Mouse (Mus musculus) forebrain, embryonic 11.5 days (tissue): Measurements from ENCODE around the gene Gm8247. TPM values are rescaled to one million over a fixed set of nuclear protein-coding genes. Genes with fewer than 3 reads are reported as not detected.
"Not testable (repeated sequence)": the region's sequence is repeated elsewhere in the genome, so short reads cannot be mapped to it uniquely, and the experiment has no call there.

Experiments
- ATAC-seq: fragments of 200-750 bp; cut with Nextera tagmentation; replicated peaks from 2 replicates; pipeline ENCODE4 v1.8.0; 2017; ENCODE audit warnings: moderate TSS enrichment; ENCODE audit not compliant: low FRiP score
- DNase-seq: peaks from one replicate; pipeline ENCODE4 v3.0.0-alpha.2; 2017; ENCODE audit warnings: low spot score
- H3K27ac ChIP-seq: fragments of 300-500 bp; sonication (generic); 2 replicates; pipeline ENCODE4 v1.5.1; 2014; ENCODE audit warnings: low read depth, low read length
- H3K27me3 ChIP-seq: fragments of 300-500 bp; sonication (generic); 2 replicates; pipeline ENCODE4 v1.6.1; 2014; ENCODE audit warnings: mild to moderate bottlenecking, low read length, mixed read lengths; ENCODE audit not compliant: control insufficient read depth, insufficient read depth
- H3K36me3 ChIP-seq: fragments of 300-500 bp; sonication (generic); 2 replicates; pipeline ENCODE4 v1.6.1; 2014; ENCODE audit warnings: mild to moderate bottlenecking, low read length, moderate library complexity, mixed read lengths; ENCODE audit not compliant: control insufficient read depth, insufficient read depth
- H3K4me1 ChIP-seq: fragments of 300-500 bp; sonication (generic); replicated peaks from 2 replicates; pipeline ENCODE4 v1.6.1; 2014; ENCODE audit warnings: low read length, mixed read lengths; ENCODE audit not compliant: control insufficient read depth, insufficient read depth
- H3K4me2 ChIP-seq: fragments of 300-500 bp; sonication (generic); 2 replicates; pipeline ENCODE4 v1.6.1; 2014; ENCODE audit warnings: low read depth, mild to moderate bottlenecking, low read length, moderate library complexity, mixed read lengths; ENCODE audit not compliant: severe bottlenecking
- H3K4me3 ChIP-seq: fragments of 300-500 bp; sonication (generic); 2 replicates; pipeline ENCODE4 v1.5.1; 2014; ENCODE audit warnings: low read depth, low read length
- H3K9ac ChIP-seq: fragments of 300-500 bp; sonication (generic); 2 replicates; pipeline ENCODE4 v1.6.1; 2014; ENCODE audit warnings: low read length
- H3K9me3 ChIP-seq: fragments of 300-500 bp; sonication (generic); 2 replicates; pipeline ENCODE4 v1.6.1; 2016; ENCODE audit warnings: low read length, mixed read lengths; ENCODE audit not compliant: control insufficient read depth
- WGBS: fragments of 180-500 bp; shearing (Covaris S2); extraction: QIAGEN DNeasy Blood & Tissue Kit; methylation state at CpG from one replicate; pipeline ENCODE4 v1.1.7; 2014; 5-methylcytosine and 5-hydroxymethylcytosine counted together
- polyA plus RNA-seq: library from polyadenylated mRNA; unstranded; fragments of >200 nt; fragmentation: Nextera tagmentation; extraction: Ambion mirVana; gene quantifications from 2 replicates; pipeline ENCODE4 v1.2.1, GENCODE M21; 2014

Gene Gm8247
- polyA plus RNA-seq: not detected in 2 replicates

- not testable (repeated sequence) for H3K4me2 ChIP-seq, H3K27me3 ChIP-seq, H3K36me3 ChIP-seq, H3K4me1 ChIP-seq, ATAC-seq, H3K27ac ChIP-seq, DNase-seq, H3K9me3 ChIP-seq, H3K9ac ChIP-seq, H3K4me3 ChIP-seq
- WGBS: 98% methylated on average over 4 of the region's 4 CpGs
These were observed at the start of gene Gm8247 for GRCm38 (mm10) chr14:44582853-44583252. Gene Gm8247, plus strand, starts transcription at chr14:44583153.

GRCm38 (mm10) chr14:44547961-44548360 is 35.0 kb upstream of the Gm8247 start:
- not testable (repeated sequence) for H3K27ac ChIP-seq, H3K27me3 ChIP-seq, H3K4me3 ChIP-seq, H3K9me3 ChIP-seq, DNase-seq, H3K4me1 ChIP-seq, H3K9ac ChIP-seq, H3K4me2 ChIP-seq, H3K36me3 ChIP-seq, ATAC-seq
- 90% methylated on average over 3 of the region's 5 CpGs for whole genome bisulfite sequencing

DNA sequence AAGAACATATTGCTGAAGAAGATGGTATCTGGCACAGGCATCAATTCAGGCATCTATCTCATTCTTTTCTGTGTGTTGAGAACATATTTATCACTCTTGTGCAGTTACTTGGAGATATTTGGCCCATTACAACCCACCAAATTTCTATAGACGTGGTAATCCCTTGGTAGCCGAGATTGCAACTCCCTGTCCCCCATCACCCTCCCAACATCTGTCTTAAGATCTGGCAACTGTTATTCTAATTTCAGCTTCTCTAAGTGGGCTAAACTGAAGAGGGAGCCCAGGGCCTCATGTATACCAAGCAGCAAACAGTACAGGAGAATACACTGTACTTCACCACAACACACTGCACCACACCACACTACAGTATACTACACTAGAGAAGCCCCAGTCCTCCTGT is 8.8 kb downstream of the Gm8247 start:
- H3K36me3 ChIP-seq, H3K9ac ChIP-seq, H3K4me2 ChIP-seq, ATAC-seq, H3K9me3 ChIP-seq, H3K4me3 ChIP-seq, H3K4me1 ChIP-seq, H3K27ac ChIP-seq, DNase-seq, H3K27me3 ChIP-seq: not testable (repeated sequence)
- WGBS: 83% methylated on average over 2 of the region's 2 CpGs

DNA sequence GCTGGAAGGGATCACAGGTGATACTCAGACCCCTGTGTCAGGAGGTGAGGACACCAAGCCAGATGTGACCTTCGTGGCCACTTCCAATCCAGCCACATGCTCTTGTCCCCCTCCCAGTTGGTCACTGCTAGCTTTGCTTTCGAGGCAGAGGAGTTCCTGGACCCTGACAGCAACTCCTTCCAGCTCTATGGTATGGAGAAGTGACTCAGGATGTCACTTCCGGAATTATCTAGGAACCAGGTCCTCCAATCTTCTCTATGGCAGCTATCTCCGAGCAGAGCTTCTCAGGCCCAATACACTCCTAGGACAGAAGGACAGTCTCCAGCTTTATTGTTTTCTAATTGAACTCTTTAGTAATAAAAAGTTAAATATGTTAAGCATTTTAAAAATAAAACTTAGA is 44.8 kb downstream of the Gm8247 start, which contains the start of gene Gm5624:
Gm5624 (minus strand) TSS at position 202 of the 400 bp plus-strand sequence.
- not testable (repeated sequence) for H3K27ac ChIP-seq, DNase-seq, H3K27me3 ChIP-seq, H3K36me3 ChIP-seq, H3K9me3 ChIP-seq, H3K4me3 ChIP-seq, H3K4me2 ChIP-seq, H3K9ac ChIP-seq, ATAC-seq, H3K4me1 ChIP-seq
- WGBS: 77% methylated on average over 4 of the region's 4 CpGs

Other genes with a start within 250 kb of the Gm8247 start
- not detected in 2 replicates for gene Gm5930, start 244.6 kb upstream of the Gm8247 start, polyA plus RNA-seq
- not detected in 2 replicates for gene Gm8229, start 217.8 kb upstream of the Gm8247 start, polyA plus RNA-seq
- gene Gm3371, start 172.5 kb upstream of the Gm8247 start, polyA plus RNA-seq: not detected in 2 replicates
- not detected in 2 replicates for gene Gm8232, start 149.5 kb upstream of the Gm8247 start, polyA plus RNA-seq
- not detected in 2 replicates for gene BC061237, start 90.7 kb upstream of the Gm8247 start, polyA plus RNA-seq
- not detected in 2 replicates for gene Gm17093, start 64.9 kb upstream of the Gm8247 start, polyA plus RNA-seq
- gene Gm5624, start 44.8 kb downstream of the Gm8247 start, polyA plus RNA-seq: not detected in 2 replicates
- gene Gm8257, start 123.3 kb downstream of the Gm8247 start, polyA plus RNA-seq: not detected in 2 replicates
- gene Gm8267, start 167.2 kb downstream of the Gm8247 start, polyA plus RNA-seq: not detected in 2 replicates